Mouse (Mus musculus) lung, embryonic 15.5 days (tissue): ENCODE measurements around the gene Nr1d1. TPM values are rescaled to one million over a fixed set of nuclear protein-coding genes. Genes with fewer than 3 reads are reported as not detected.

Source experiments
- ATAC-seq: fragments of 200-750 bp; cut with Nextera tagmentation; 2 replicates; pipeline ENCODE4 v1.8.0; 2017; ENCODE audit warnings: moderate number of reproducible peaks, borderline replicate concordance; ENCODE audit not compliant: low FRiP score, low TSS enrichment; ENCODE audit errors: extremely low read depth
- H3K27ac ChIP-seq: fragments of 300-500 bp; sonication (generic); 2 replicates; pipeline ENCODE4 v1.5.1; 2015; ENCODE audit warnings: moderate library complexity, mild to moderate bottlenecking, inconsistent platforms
- H3K27me3 ChIP-seq: fragments of 300-500 bp; sonication (generic); 2 replicates; pipeline ENCODE4 v1.6.1; 2015; ENCODE audit warnings: inconsistent platforms
- H3K36me3 ChIP-seq: fragments of 300-500 bp; sonication (generic); 2 replicates; pipeline ENCODE4 v1.6.1; 2015; ENCODE audit warnings: inconsistent platforms
- H3K4me1 ChIP-seq: fragments of 300-500 bp; sonication (generic); 2 replicates; pipeline ENCODE4 v1.6.1; 2015; ENCODE audit warnings: inconsistent platforms
- H3K4me2 ChIP-seq: fragments of 300-500 bp; sonication (generic); 2 replicates; pipeline ENCODE4 v1.6.1; 2015; ENCODE audit warnings: inconsistent platforms, mild to moderate bottlenecking, moderate library complexity
- H3K4me3 ChIP-seq: fragments of 300-500 bp; sonication (generic); 2 replicates; pipeline ENCODE4 v1.5.1; 2015; ENCODE audit warnings: mild to moderate bottlenecking, inconsistent platforms
- H3K9ac ChIP-seq: fragments of 300-500 bp; sonication (generic); 2 replicates; pipeline ENCODE4 v1.6.1; 2015; ENCODE audit warnings: inconsistent platforms
- H3K9me3 ChIP-seq: fragments of 300-500 bp; sonication (generic); 2 replicates; pipeline ENCODE4 v1.6.1; 2016; ENCODE audit warnings: inconsistent platforms
- WGBS: fragments of 180-500 bp; shearing (Covaris S2); methylation state at CpG from one replicate; pipeline ENCODE4 v1.1.7; 2015; 5-methylcytosine and 5-hydroxymethylcytosine counted together
- polyA plus RNA-seq: library from polyadenylated mRNA; unstranded; fragments of >200 nt; fragmentation: Nextera tagmentation; extraction: Ambion mirVana; gene quantifications from 2 replicates; pipeline ENCODE4 v1.2.1, GENCODE M21; 2015

Nr1d1 gene
- polyA plus RNA-seq = 1.0 and 1.5 TPM in 2 replicates

GRCm38 (mm10) chr11:98774582-98775347 lies at the start of gene Nr1d1:
TSS of gene Nr1d1 (minus strand) at chr11:98775333.
- Histone ChIP-seq H3K4me3 (peak within 1 kb of the TSS; percentile 36), H3K4me1 (peaks cover 77% of the 10 kb centered on the region), H3K27ac (peak within 1 kb of the TSS; percentile 95), H3K36me3 (no peaks in the 10 kb centered on the region), H3K9me3 (no peaks in the 10 kb centered on the region), H3K9ac (peak within 1 kb of the TSS; percentile 28), H3K4me2 (peak within 1 kb of the TSS; percentile 87), H3K27me3 (no peaks in the 10 kb centered on the region)
- under 1% methylated on average over 22 of the region's 22 CpGs for WGBS
- no peak for ATAC-seq

- WGBS = 93% methylated on average over 5 of the region's 5 CpGs
- no peak overlapping the region for H3K4me3 ChIP-seq
- H3K4me2 ChIP-seq = no peak overlapping the region
- no peak overlapping the region for H3K9ac ChIP-seq
- H3K9me3 ChIP-seq = 0 out of 2 replicates have a peak, but pooled peaks cover 4% of the 10 kb centered on the region
- no peak for ATAC-seq
- no peaks in the 10 kb centered on the region for H3K27me3 ChIP-seq
- no peak overlapping the region for H3K27ac ChIP-seq
- H3K4me1 ChIP-seq = no peaks in the 10 kb centered on the region
- peaks cover 89% of the 10 kb centered on the region for H3K36me3 ChIP-seq
Observed at GRCm38 (mm10) chr11:98820968-98821367, 45.8 kb upstream of the Nr1d1 start.

- WGBS = 91% methylated on average over 1 of the region's 1 CpGs
- Histone ChIP-seq H3K4me3 (no peak overlapping the region), H3K27ac (no peak overlapping the region), H3K9me3 (0 out of 2 replicates have a peak, but pooled peaks cover 4% of the 10 kb centered on the region), H3K4me2 (no peak overlapping the region), H3K36me3 (peaks cover 82% of the 10 kb centered on the region), H3K9ac (no peak overlapping the region), H3K4me1 (no peaks in the 10 kb centered on the region), H3K27me3 (no peaks in the 10 kb centered on the region)
- no peak for ATAC-seq
Observed at GRCm38 (mm10) chr11:98816706-98817239, 41.6 kb upstream of the Nr1d1 start.

- Histone ChIP-seq H3K4me2 (peak overlapping the region; percentile 81), H3K9me3 (no peaks in the 10 kb centered on the region), H3K27ac (peak overlapping the region; percentile 98), H3K9ac (peak overlapping the region; percentile 88), H3K4me1 (peaks cover 19% of the 10 kb centered on the region), H3K36me3 (peaks cover 61% of the 10 kb centered on the region), H3K27me3 (no peaks in the 10 kb centered on the region), H3K4me3 (peak overlapping the region; percentile 85)
- 27% methylated on average over 7 of the region's 7 CpGs for WGBS
- ATAC-seq = no peak
Observed at GRCm38 (mm10) chr11:98810686-98811085, 35.6 kb upstream of the Nr1d1 start.

- no peaks in the 10 kb centered on the region for H3K27me3 ChIP-seq
- no peaks in the 10 kb centered on the region for H3K9me3 ChIP-seq
- H3K9ac ChIP-seq = peak overlapping the region; percentile 88
- ATAC-seq = peak; percentile 98
- H3K27ac ChIP-seq = peak overlapping the region; percentile 98
- H3K4me2 ChIP-seq = peak overlapping the region; percentile 81
- WGBS = under 1% methylated on average over 83 of the region's 84 CpGs
- peaks cover 66% of the 10 kb centered on the region for H3K36me3 ChIP-seq
- H3K4me3 ChIP-seq = peak overlapping the region; percentile 85
- peaks cover 19% of the 10 kb centered on the region for H3K4me1 ChIP-seq
Observed at GRCm38 (mm10) chr11:98809457-98810290, 34.5 kb upstream of the Nr1d1 start.

GRCm38 (mm10) chr11:98808417-98808816 lies 33.3 kb upstream of the Nr1d1 start:
- Histone ChIP-seq H3K4me3 (no peak overlapping the region), H3K27me3 (no peaks in the 10 kb centered on the region), H3K4me1 (peaks cover 19% of the 10 kb centered on the region), H3K9me3 (no peaks in the 10 kb centered on the region), H3K36me3 (peaks cover 66% of the 10 kb centered on the region), H3K27ac (no peak overlapping the region; the same call in 1 of the 2 replicates), H3K4me2 (no peak overlapping the region), H3K9ac (no peak overlapping the region)
- no peak for ATAC-seq
- WGBS = 51% methylated on average over 2 of the region's 2 CpGs

- no peak within 1 kb of the TSS for H3K4me2 ChIP-seq
- peaks cover 9% of the 10 kb centered on the region; the same call in 1 of the 2 replicates for H3K4me1 ChIP-seq
- H3K9me3 ChIP-seq = no peaks in the 10 kb centered on the region
- H3K27ac ChIP-seq = no peak within 1 kb of the TSS
- H3K9ac ChIP-seq = no peak within 1 kb of the TSS
- H3K27me3 ChIP-seq = no peaks in the 10 kb centered on the region
- 88% methylated on average over 5 of the region's 5 CpGs for WGBS
- no peak within 1 kb of the TSS for H3K4me3 ChIP-seq
- no peak for ATAC-seq
- peaks cover 82% of the 10 kb centered on the region for H3K36me3 ChIP-seq
Observed at GRCm38 (mm10) chr11:98804605-98805004, 29.5 kb upstream of the Nr1d1 start, which contains the start of gene Casc3. TSS of gene Casc3 (plus strand) at chr11:98804905.

GRCm38 (mm10) chr11:98797909-98798308 lies 22.8 kb upstream of the Nr1d1 start:
- Histone ChIP-seq H3K36me3 (peaks cover 43% of the 10 kb centered on the region), H3K27me3 (no peaks in the 10 kb centered on the region), H3K9me3 (no peaks in the 10 kb centered on the region), H3K4me1 (peaks cover 30% of the 10 kb centered on the region), H3K4me2 (peak overlapping the region; percentile 84), H3K9ac (peak overlapping the region; percentile 97), H3K4me3 (peak overlapping the region; percentile 81), H3K27ac (peak overlapping the region; percentile 100)
- WGBS = 40% methylated on average over 4 of the region's 4 CpGs
- no peak for ATAC-seq

- peak overlapping the region; percentile 100 for H3K27ac ChIP-seq
- no peak for ATAC-seq
- H3K9me3 ChIP-seq = no peaks in the 10 kb centered on the region
- peaks cover 38% of the 10 kb centered on the region for H3K36me3 ChIP-seq
- H3K4me3 ChIP-seq = peak overlapping the region; percentile 81
- peaks cover 34% of the 10 kb centered on the region for H3K4me1 ChIP-seq
- WGBS = 2% methylated on average over 5 of the region's 5 CpGs
- H3K9ac ChIP-seq = peak overlapping the region; percentile 97
- peak overlapping the region; percentile 84 for H3K4me2 ChIP-seq
- no peaks in the 10 kb centered on the region for H3K27me3 ChIP-seq
Observed at GRCm38 (mm10) chr11:98797306-98797705, 22.2 kb upstream of the Nr1d1 start.

- peak; percentile 10; the same call in 1 of the 2 replicates for ATAC-seq
- Histone ChIP-seq H3K9me3 (no peaks in the 10 kb centered on the region), H3K27ac (peak overlapping the region; percentile 100), H3K9ac (peak overlapping the region; percentile 97), H3K36me3 (peaks cover 31% of the 10 kb centered on the region), H3K4me3 (peak overlapping the region; percentile 81), H3K4me1 (peaks cover 34% of the 10 kb centered on the region), H3K4me2 (peak overlapping the region; percentile 84), H3K27me3 (no peaks in the 10 kb centered on the region)
- WGBS = 2% methylated on average over 23 of the region's 23 CpGs
Observed at GRCm38 (mm10) chr11:98796515-98797216, 21.5 kb upstream of the Nr1d1 start.
